ENCODE assay signal across 1 mouse cellular context in the genomic region with DNA sequence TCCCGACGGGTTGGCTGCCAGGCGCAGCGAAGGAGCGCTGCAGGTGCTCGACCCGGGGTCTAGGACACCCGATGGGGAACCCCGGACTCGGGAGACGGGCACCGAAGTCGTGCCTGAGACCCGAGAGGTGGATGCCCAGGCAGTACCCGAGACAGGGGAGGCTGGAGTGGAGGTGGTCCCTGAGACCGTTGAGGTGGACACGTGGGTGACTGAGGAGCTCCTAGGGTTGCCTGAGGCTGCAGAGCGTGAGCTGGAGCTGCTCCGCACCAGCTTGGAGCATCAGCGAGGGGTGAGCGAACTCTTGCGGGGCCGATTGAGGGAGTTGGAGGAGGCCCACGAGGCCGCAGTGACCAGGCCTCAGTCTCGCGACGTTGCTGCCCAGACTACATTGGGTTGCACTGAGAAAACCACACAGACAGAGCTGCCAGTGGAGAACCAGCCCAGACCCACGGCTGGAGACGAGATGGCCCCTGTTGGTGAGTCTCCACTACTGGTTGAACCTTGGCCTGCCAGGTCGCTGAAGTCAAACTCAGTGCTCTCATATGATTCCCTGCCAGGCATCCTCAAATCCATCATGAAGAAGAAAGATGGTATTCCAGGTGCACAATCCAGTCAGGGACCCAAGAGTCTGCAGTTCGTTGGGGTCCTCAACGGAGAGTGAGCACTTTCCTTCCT.
TF ChIP-seq lines count a peak whose summit lies in the region.

No protein-coding gene starts in this region.

TF ChIP-seq in C2C12, 6 proteins besides CTCF, POLR2A, EP300 and RAD21:
- TF ChIP-seq MYOD1 (IDR thresholded peaks at IDR 0.05; ENCODE audit: control insufficient read depth, insufficient read length, low read depth) (no peak), CEBPB (IDR thresholded peaks at IDR 0.05; ENCODE audit: low read depth) (no peak)
TF ChIP-seq in C2C12: peak in this region for 0.
